In genomic region chr11:5188170-5188569, GRCm38 (mm10) we compare ENCODE assay signal across 30 mouse cellular contexts. TPM values are rescaled to one million over a fixed set of nuclear protein-coding genes. Genes with fewer than 3 reads are reported as not detected.
A peak's percentile ranks its signal among the peaks of the same experiment; 100 is the strongest.
DNase-seq lines count a peak whose midpoint lies in the region; ATAC-seq and TF ChIP-seq lines count a peak whose summit lies in the region.
"Had no signal": no experiment of that assay in that cellular context is flagged by ENCODE, and none has a peak within 500 bp of the region (broad histone marks: within the 10 kb centered on the region; RNA-seq: fewer than 3 reads in every experiment).

No protein-coding gene starts in this region.

- no peak overlapping the region for H3ac ChIP-seq in myocyte (ENCODE audit: control insufficient read depth, insufficient read length)

- no peak overlapping the region for H3K4me3 ChIP-seq in liver, embryonic 16.5 days (ENCODE audit: low read depth, low read length)
- no peak overlapping the region for H3K4me3 ChIP-seq in liver, embryonic 12.5 days
- H3K4me3 ChIP-seq in myocyte, result no peak overlapping the region
- no peak overlapping the region for H3K4me3 ChIP-seq in kidney, embryonic 16.5 days (ENCODE audit: low read length)
- H3K4me3 ChIP-seq: embryonic facial prominence, embryonic 10.5 days; embryonic facial prominence, embryonic 13.5 days; erythroblast, embryonic 14.5 days; forebrain, embryonic 13.5 days; gastrocnemius, adult 2 months; heart, embryonic 12.5 days; heart, embryonic 15.5 days; hindbrain, embryonic 10.5 days; hindbrain, embryonic 13.5 days; intestine, embryonic 15.5 days had no signal

- H3K4me1 ChIP-seq in liver, embryonic 16.5 days (ENCODE audit: control insufficient read depth, low read depth, low read length), result no peaks in the 10 kb centered on the region; the same call in 1 of the 2 replicates
- peaks cover 11% of the 10 kb centered on the region for H3K4me1 ChIP-seq in liver, embryonic 12.5 days
- peaks cover 7% of the 10 kb centered on the region for H3K4me1 ChIP-seq in kidney, embryonic 16.5 days (ENCODE audit: insufficient read depth, low read length)

- no peaks in the 10 kb centered on the region for H3K9me3 ChIP-seq in liver, embryonic 16.5 days (replicated peaks; ENCODE audit: control insufficient read depth, low read length)
- no peaks in the 10 kb centered on the region for H3K9me3 ChIP-seq in liver, embryonic 12.5 days (replicated peaks)
- H3K9me3 ChIP-seq in kidney, embryonic 16.5 days (ENCODE audit: low read length), result no peaks in the 10 kb centered on the region
- H3K9me3 ChIP-seq: embryonic facial prominence, embryonic 10.5 days; embryonic facial prominence, embryonic 13.5 days; forebrain, embryonic 13.5 days; heart, embryonic 12.5 days; heart, embryonic 15.5 days; hindbrain, embryonic 10.5 days; hindbrain, embryonic 13.5 days; intestine, embryonic 15.5 days had no signal

- no peak overlapping the region for H3K4me2 ChIP-seq in liver, embryonic 16.5 days (ENCODE audit: low read depth, low read length)
- no peak overlapping the region for H3K4me2 ChIP-seq in liver, embryonic 12.5 days
- H3K4me2 ChIP-seq in myocyte (ENCODE audit: low read depth), result no peak overlapping the region
- H3K4me2 ChIP-seq in kidney, embryonic 16.5 days (replicated peaks; ENCODE audit: low read depth, low read length), result no peak overlapping the region
- H3K4me2 ChIP-seq: embryonic facial prominence, embryonic 13.5 days; forebrain, embryonic 13.5 days; heart, embryonic 12.5 days; heart, embryonic 15.5 days; hindbrain, embryonic 13.5 days; intestine, embryonic 15.5 days had no signal

- 59% methylated on average over 4 of the region's 4 CpGs for WGBS in liver, embryonic 16.5 days (ENCODE audit: insufficient replicate concordance)
- 56% methylated on average over 4 of the region's 4 CpGs for WGBS in liver, embryonic 12.5 days (ENCODE audit: insufficient replicate concordance)
- 86% methylated on average over 4 of the region's 4 CpGs for WGBS in kidney, embryonic 16.5 days

- no peak overlapping the region for H3K9ac ChIP-seq in liver, embryonic 16.5 days (ENCODE audit: low read depth, low read length)
- H3K9ac ChIP-seq in liver, embryonic 12.5 days, result no peak overlapping the region
- H3K9ac ChIP-seq in kidney, embryonic 16.5 days (replicated peaks; ENCODE audit: low read length), result no peak overlapping the region
- H3K9ac ChIP-seq: embryonic facial prominence, embryonic 13.5 days; forebrain, embryonic 13.5 days; heart, embryonic 12.5 days; heart, embryonic 15.5 days; hindbrain, embryonic 13.5 days; intestine, embryonic 15.5 days had no signal

- peak; percentile 57 to 80 for DNase-seq in adrenal gland, adult (ENCODE audit: inconsistent age in 2 of 2, low spot score in 1 of 2)
- DNase-seq in adrenal gland, postnatal 25 days, result no peak
- DNase-seq in adrenal gland, postnatal 10 days, result peak; percentile 29
- DNase-seq: cerebellum, adult 11-12 months; cerebellum, adult 8-10 months; cerebellum, postnatal 10 days; cerebellum, postnatal 36 days; embryo, embryonic 11 days; gastrocnemius, adult 2 months; gastrocnemius, postnatal 14 days; heart, adult 18-20 months; heart, postnatal 10 days; heart, postnatal 36 days had no signal

- no peaks in the 10 kb centered on the region for H3K36me3 ChIP-seq in liver, embryonic 16.5 days (ENCODE audit: control insufficient read depth, insufficient read depth)
- H3K36me3 ChIP-seq in liver, embryonic 12.5 days, result no peaks in the 10 kb centered on the region
- no peaks in the 10 kb centered on the region for H3K36me3 ChIP-seq in myocyte (ENCODE audit: control insufficient read depth, insufficient read depth)
- H3K36me3 ChIP-seq in kidney, embryonic 16.5 days (ENCODE audit: insufficient read depth, low read length), result 0 out of 2 replicates have a peak, but pooled peaks cover 4% of the 10 kb centered on the region
- H3K36me3 ChIP-seq: heart, embryonic 12.5 days; heart, embryonic 15.5 days; hindbrain, embryonic 10.5 days; intestine, embryonic 15.5 days had no signal

- no peak for TF ChIP-seq POLR2A in myocyte (IDR thresholded peaks at IDR 0.05; ENCODE audit: insufficient read length, low read depth)

- no peaks in the 10 kb centered on the region for H3K27me3 ChIP-seq in liver, embryonic 16.5 days (ENCODE audit: control insufficient read depth, insufficient read depth, low read depth, low read length)
- H3K27me3 ChIP-seq in liver, embryonic 12.5 days (replicated peaks), result 0 out of 2 replicates have a peak, but pooled peaks cover 3% of the 10 kb centered on the region
- H3K27me3 ChIP-seq in myocyte (ENCODE audit: control insufficient read depth, insufficient read depth, insufficient read length), result no peaks in the 10 kb centered on the region
- H3K27me3 ChIP-seq in kidney, embryonic 16.5 days (ENCODE audit: insufficient read depth, low read length), result no peaks in the 10 kb centered on the region
- H3K27me3 ChIP-seq: embryonic facial prominence, embryonic 13.5 days; forebrain, embryonic 13.5 days; heart, embryonic 12.5 days; heart, embryonic 15.5 days; hindbrain, embryonic 13.5 days; intestine, embryonic 15.5 days; Patski had no signal

- peak; percentile 39; the same call in 1 of the 2 replicates for ATAC-seq in liver, embryonic 16.5 days (ENCODE audit: low read depth)
- no peak for ATAC-seq in liver, embryonic 12.5 days
- no peak for ATAC-seq in granulocyte monocyte progenitor cell, adult 5-6 weeks (replicated peaks; ENCODE audit: poor library complexity, severe bottlenecking)
- ATAC-seq in kidney, embryonic 16.5 days (ENCODE audit: low FRiP score, low TSS enrichment), result no peak
- ATAC-seq: forebrain, embryonic 13.5 days; forebrain, embryonic 16.5 days; hindbrain, embryonic 16.5 days; intestine, embryonic 15.5 days; Patski had no signal

- H3K79me2 ChIP-seq in myocyte (ENCODE audit: control insufficient read depth, insufficient read depth), result no peaks in the 10 kb centered on the region

- H3K27ac ChIP-seq in liver, embryonic 16.5 days (ENCODE audit: low read length), result no peak overlapping the region
- H3K27ac ChIP-seq in liver, embryonic 12.5 days, result no peak overlapping the region
- H3K27ac ChIP-seq in kidney, embryonic 16.5 days (ENCODE audit: low read length), result no peak overlapping the region
- H3K27ac ChIP-seq: embryonic facial prominence, embryonic 10.5 days; embryonic facial prominence, embryonic 13.5 days; forebrain, embryonic 13.5 days; heart, embryonic 15.5 days; hindbrain, embryonic 13.5 days had no signal

TF ChIP-seq in myocyte, 11 proteins besides CTCF, POLR2A, EP300 and RAD21:
- TF ChIP-seq E2F4 (IDR thresholded peaks at IDR 0.05; ENCODE audit: insufficient read depth) (no peak), SRF (IDR thresholded peaks at IDR 0.05; ENCODE audit: control insufficient read depth, insufficient read length, low read depth) (no peak), TCF12 (IDR thresholded peaks at IDR 0.05; ENCODE audit: insufficient read depth, poor library complexity, severe bottlenecking) (no peak), MYOG (IDR thresholded peaks at IDR 0.05; ENCODE audit: control insufficient read depth in 1 of 3, insufficient read depth in 1 of 3, insufficient read length in 2 of 3, low read depth in 2 of 3) (no peak), POLR2AphosphoS2 (IDR thresholded peaks at IDR 0.05; ENCODE audit: insufficient read length, low read depth) (peak; percentile 22), CEBPB (IDR thresholded peaks at IDR 0.05; ENCODE audit: insufficient read depth, poor library complexity, severe bottlenecking) (no peak)

RNA-seq across cellular contexts. Expression of gene Emid1, which starts 36.1 kb away (rescaled TPM):
- total RNA-seq in adrenal gland, postnatal 25 days (2021), result 5.9 and 9.4 TPM in 2 replicates
- polyA plus RNA-seq in liver, embryonic 16.5 days (2015; fragmentation: Nextera tagmentation; extraction: Ambion mirVana), result 2.8 and 3.1 TPM in 2 replicates
- 9.0 and 9.1 TPM in 2 replicates for polyA plus RNA-seq in liver, embryonic 12.5 days (2016; fragmentation: Nextera tagmentation; extraction: Ambion mirVana)
- total RNA-seq in adrenal gland, postnatal 10 days (2021), result 1 to 10 TPM; 8.7 to 9.4 TPM
- 0.04 TPM for polyA plus RNA-seq in myocyte (2012; fragmentation: generic; extraction: Trizol)
- 10.0 and 11.4 TPM in 2 replicates for total RNA-seq in granulocyte monocyte progenitor cell, adult 5-6 weeks (2014; fragmentation: Nextera tagmentation)
- total RNA-seq in granulocyte monocyte progenitor cell, adult 5-6 weeks (2017), result 5.1 and 7.9 TPM in 2 replicates
- polyA plus RNA-seq in kidney, embryonic 16.5 days (2015; fragmentation: Nextera tagmentation; extraction: Ambion mirVana), result 230 and 247 TPM in 2 replicates
- polyA plus RNA-seq: Patski had no signal

Comparison
In these comparisons a context has a peak if more than half of its experiments do, and no peak if none do; other contexts are left out.
1. RNA of gene Emid1, which starts 36.1 kb away (polyA plus RNA-seq): 230 to 247 TPM in kidney, embryonic 16.5 days; 9.0 to 9.1 TPM in liver, embryonic 12.5 days, 2.8 to 3.1 TPM in liver, embryonic 16.5 days and 0.04 TPM in myocyte (single experiment); every median in the first group is over 10 times any median in the second.